ENCODE assay signal across 10 mouse cellular contexts in the genomic region with DNA sequence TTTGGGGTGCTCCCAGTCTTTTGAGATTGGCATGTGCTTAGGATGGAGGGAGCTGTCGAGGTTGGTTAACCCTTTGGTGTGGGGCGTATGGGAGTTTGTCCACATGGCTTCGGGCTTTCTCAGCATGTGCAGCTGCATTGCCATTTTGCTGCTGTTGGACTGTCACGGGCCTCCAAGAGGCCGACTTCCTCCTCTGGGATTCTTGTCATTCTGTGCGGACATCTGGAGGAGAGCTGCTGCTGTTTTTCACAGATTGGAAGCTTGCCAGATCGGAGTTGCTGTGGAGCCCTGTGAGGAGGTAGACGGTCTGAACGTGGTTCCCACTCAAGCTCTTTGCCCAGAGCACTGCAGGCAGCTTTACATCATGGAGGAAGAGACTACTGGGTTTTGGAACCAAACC. TPM values are rescaled to one million over a fixed set of nuclear protein-coding genes. Genes with fewer than 3 reads are reported as not detected.
A peak's percentile ranks its signal among the peaks of the same experiment; 100 is the strongest.
DNase-seq lines count a peak whose midpoint lies in the region; ATAC-seq and TF ChIP-seq lines count a peak whose summit lies in the region.
"Had no signal": no experiment of that assay in that cellular context is flagged by ENCODE, and none has a peak within 500 bp of the region (broad histone marks: within the 10 kb centered on the region; RNA-seq: fewer than 3 reads in every experiment).

No protein-coding gene starts in this region.

- intact Hi-C loops in heart, adult 2 months (cut with DNase I): no loop called here

- no peaks in the 10 kb centered on the region for H3K36me3 ChIP-seq in heart, adult 2 months (ENCODE audit: control insufficient read depth, insufficient read depth, low read length)
- no peaks in the 10 kb centered on the region for H3K36me3 ChIP-seq in heart, embryonic 11.5 days (ENCODE audit: control insufficient read depth, insufficient read depth, low read length)
- H3K36me3 ChIP-seq in lung, embryonic 15.5 days: no peaks in the 10 kb centered on the region

- 0 out of 2 replicates have a peak, but pooled peaks have one; percentile 20 for TF ChIP-seq EP300 in heart, adult 2 months (IDR thresholded peaks at IDR 0.05; ENCODE audit: insufficient read depth, low read depth, low read length)

- no peak overlapping the region for H3K9ac ChIP-seq in heart, adult 2 months (ENCODE audit: low read depth, low read length)
- H3K9ac ChIP-seq in heart, embryonic 11.5 days (ENCODE audit: low read depth, low read length): no peak overlapping the region
- H3K9ac ChIP-seq in lung, embryonic 15.5 days: no peak overlapping the region

- H3K27ac ChIP-seq in heart, adult 2 months: no peak overlapping the region
- H3K27ac ChIP-seq in heart, embryonic 11.5 days (ENCODE audit: low read depth, low read length): no peak overlapping the region
- 0 out of 2 replicates have a peak overlapping the region, but pooled peaks have one; percentile 1 for H3K27ac ChIP-seq in lung, embryonic 15.5 days

- no peaks in the 10 kb centered on the region for H3K27me3 ChIP-seq in heart, adult 2 months (ENCODE audit: control insufficient read depth, insufficient read depth, low read length)
- H3K27me3 ChIP-seq in heart, embryonic 11.5 days (ENCODE audit: control insufficient read depth, insufficient read depth, low read length): peaks cover 37% of the 10 kb centered on the region
- H3K27me3 ChIP-seq in lung, embryonic 15.5 days: no peaks in the 10 kb centered on the region; the same call in 1 of the 2 replicates

- 34% methylated on average over 9 of the region's 9 CpGs for WGBS in heart, adult 2 months
- WGBS in heart, embryonic 11.5 days (ENCODE audit: insufficient replicate concordance): 38% methylated on average over 9 of the region's 9 CpGs
- 18% methylated on average over 9 of the region's 9 CpGs for WGBS in lung, embryonic 15.5 days
- 42% methylated on average over 9 of the region's 9 CpGs for WGBS in lung, adult 2 months

- H3K79me2 ChIP-seq in heart, adult 2 months (replicated peaks; ENCODE audit: control insufficient read depth, insufficient read depth, low read length): no peaks in the 10 kb centered on the region; the same call in 1 of the 2 replicates

- no peak; the same call in 1 of the 2 replicates for ATAC-seq in heart, embryonic 11.5 days (replicated peaks; ENCODE audit: insufficient number of reproducible peaks, low FRiP score, low TSS enrichment)
- no peak for ATAC-seq in lung, embryonic 15.5 days (ENCODE audit: borderline replicate concordance, extremely low read depth, low FRiP score, low TSS enrichment)
- ATAC-seq: activated CD4-positive, CD25-positive, alpha-beta regulatory T cell, adult 4 months had no signal

- TF ChIP-seq POLR2A in heart, adult 2 months (IDR thresholded peaks at IDR 0.05; ENCODE audit: insufficient read depth, low read depth, low read length): no peak
- no peak for TF ChIP-seq POLR2A in lung, adult 2 months (IDR thresholded peaks at IDR 0.05; ENCODE audit: borderline replicate concordance, extremely low read depth, low read depth, low read length)

- no peak for TF ChIP-seq CTCF in heart, adult 2 months (IDR thresholded peaks at IDR 0.05)
- TF ChIP-seq CTCF in lung, adult 2 months (IDR thresholded peaks at IDR 0.05; ENCODE audit: insufficient read depth, low read length): no peak

- H3K9me3 ChIP-seq in heart, embryonic 11.5 days (replicated peaks; ENCODE audit: control insufficient read depth, low read length): no peaks in the 10 kb centered on the region
- no peaks in the 10 kb centered on the region for H3K9me3 ChIP-seq in lung, embryonic 15.5 days

- no peak overlapping the region for H3K4me2 ChIP-seq in heart, embryonic 11.5 days
- no peak overlapping the region for H3K4me2 ChIP-seq in lung, embryonic 15.5 days

- no peak overlapping the region for H3K4me3 ChIP-seq in heart, adult 2 months
- H3K4me3 ChIP-seq in heart, embryonic 11.5 days (ENCODE audit: low read depth, low read length): no peak overlapping the region
- no peak overlapping the region for H3K4me3 ChIP-seq in lung, embryonic 15.5 days
- H3K4me3 ChIP-seq in lung, adult 2 months (replicated peaks; ENCODE audit: extremely low read depth, low read depth, low read length): no peak overlapping the region

- DNase-seq in adrenal gland, postnatal 14 days: peak; percentile 48
- DNase-seq in adrenal gland, postnatal 4 days (ENCODE audit: low spot score in 2 of 2): no peak
- DNase-seq in heart, adult 2 months: peak; percentile 41 to 47
- DNase-seq in lung, adult 2 months: no peak
- DNase-seq in kidney, postnatal 4 days: peak; percentile 38 to 58
- no peak for DNase-seq in testis, postnatal 10 days (ENCODE audit: low spot score)
- DNase-seq: spleen, adult 18-20 months had no signal

- H3K4me1 ChIP-seq in heart, adult 2 months (ENCODE audit: control insufficient read depth, insufficient read depth, low read length): peaks cover 3% of the 10 kb centered on the region
- H3K4me1 ChIP-seq in heart, embryonic 11.5 days (ENCODE audit: control insufficient read depth, insufficient read depth, low read length): peaks cover 10% of the 10 kb centered on the region; the same call in 1 of the 2 replicates
- H3K4me1 ChIP-seq in lung, embryonic 15.5 days: peaks cover 27% of the 10 kb centered on the region
- 0 out of 2 replicates have a peak, but pooled peaks cover 4% of the 10 kb centered on the region for H3K4me1 ChIP-seq in lung, adult 2 months (ENCODE audit: control insufficient read depth, insufficient read depth, low read length)

RNA-seq across cellular contexts. Expression of a gene that starts 4.8 kb away (rescaled TPM):
- 85.6 and 87.9 TPM in 2 replicates for total RNA-seq in adrenal gland, postnatal 14 days (2021)
- total RNA-seq in adrenal gland, postnatal 4 days (2021): 10 to 100 TPM; 83.9 to 89.6 TPM
- 1 to 10 TPM; 8.0 to 8.8 TPM for total RNA-seq in heart, adult 2 months (2021)
- polyA plus RNA-seq in heart, adult 2 months (2012; rRNA removed): 4.3 and 5.2 TPM in 2 replicates
- polyA plus RNA-seq in heart, embryonic 11.5 days (2014; fragmentation: Nextera tagmentation; extraction: Ambion mirVana): 8.3 and 8.4 TPM in 2 replicates
- polyA plus RNA-seq in lung, embryonic 15.5 days (2015; fragmentation: Nextera tagmentation; extraction: Ambion mirVana): 21.0 and 21.2 TPM in 2 replicates
- polyA plus RNA-seq in lung, adult 2 months (2012; rRNA removed): 11.3 and 16.6 TPM in 2 replicates

Comparison
In these comparisons a context has a peak if more than half of its experiments do, and no peak if none do; other contexts are left out.
1. DNase-seq: peak in adrenal gland, postnatal 14 days (single experiment), heart, adult 2 months (2 of 2) and kidney, postnatal 4 days (2 of 2); none in adrenal gland, postnatal 4 days (0 of 2), lung, adult 2 months (single experiment) and testis, postnatal 10 days (single experiment).